Mouse (Mus musculus) heart, adult 8-10 months (tissue): ENCODE data around the gene Krt78. TPM values are rescaled to one million over a fixed set of nuclear protein-coding genes. Genes with fewer than 3 reads are reported as not detected.
"Not testable (repeated sequence)": the region's sequence is repeated elsewhere in the genome, so short reads cannot be mapped to it uniquely, and the experiment has no call there.

Source experiments
- DNase-seq: peaks from one replicate; pipeline ENCODE4 v3.0.0; 2022; ENCODE audit warnings: low spot score
- total RNA-seq, 4 experiments: library from RNA; stranded (reverse); gene quantifications; 2 replicates each; pipeline ENCODE4 v1.2.4; 2022

Gene Krt78
- under 1 TPM in 1 of 4 experiments, not detected in 3; 0.06 TPM for total RNA-seq

GRCm38 (mm10) chr15:101954187-101954586, at the start of gene Krt78:
Gene Krt78 (minus strand): TSS chr15:101954287.
- no peak for DNase-seq

- DNase-seq, result no peak
These were observed 49.4 kb upstream of the Krt78 start for GRCm38 (mm10) chr15:102003516-102003915.

GRCm38 (mm10) chr15:102002646-102003488, 48.8 kb upstream of the Krt78 start:
- DNase-seq, result no peak

- DNase-seq, result no peak
These were observed 45.7 kb upstream of the Krt78 start for GRCm38 (mm10) chr15:101999676-102000335.

- DNase-seq, result no peak
These were observed 45.1 kb upstream of the Krt78 start for GRCm38 (mm10) chr15:101999156-101999555.

GRCm38 (mm10) chr15:101996450-101997078, 42.5 kb upstream of the Krt78 start:
- DNase-seq, result not testable (repeated sequence)

GRCm38 (mm10) chr15:101995484-101996236, 41.6 kb upstream of the Krt78 start:
- no peak for DNase-seq

- no peak for DNase-seq
These were observed 40.3 kb upstream of the Krt78 start for GRCm38 (mm10) chr15:101994365-101994764.

GRCm38 (mm10) chr15:101990946-101991345, 36.9 kb upstream of the Krt78 start:
- DNase-seq, result no peak

GRCm38 (mm10) chr15:101988714-101989113, 34.6 kb upstream of the Krt78 start:
- no peak for DNase-seq

GRCm38 (mm10) chr15:101988119-101988518, 34.0 kb upstream of the Krt78 start:
- DNase-seq, result peak; percentile 85

GRCm38 (mm10) chr15:101984746-101985145, 30.7 kb upstream of the Krt78 start:
- no peak for DNase-seq

- peak; percentile 95 for DNase-seq
These were observed 30.0 kb upstream of the Krt78 start for GRCm38 (mm10) chr15:101983949-101984601.

GRCm38 (mm10) chr15:101983315-101983948, 29.3 kb upstream of the Krt78 start:
- DNase-seq, result no peak

GRCm38 (mm10) chr15:101980849-101981248, 26.8 kb upstream of the Krt78 start:
- DNase-seq, result no peak

- peak; percentile 89 for DNase-seq
These were observed 23.1 kb upstream of the Krt78 start for GRCm38 (mm10) chr15:101977043-101977726.

GRCm38 (mm10) chr15:101976641-101977040, 22.6 kb upstream of the Krt78 start:
- no peak for DNase-seq

GRCm38 (mm10) chr15:101976023-101976422, 21.9 kb upstream of the Krt78 start:
- peak; percentile 51 for DNase-seq

GRCm38 (mm10) chr15:101974083-101974845, 20.2 kb upstream of the Krt78 start:
- DNase-seq, result no peak
